In the genomic region with DNA sequence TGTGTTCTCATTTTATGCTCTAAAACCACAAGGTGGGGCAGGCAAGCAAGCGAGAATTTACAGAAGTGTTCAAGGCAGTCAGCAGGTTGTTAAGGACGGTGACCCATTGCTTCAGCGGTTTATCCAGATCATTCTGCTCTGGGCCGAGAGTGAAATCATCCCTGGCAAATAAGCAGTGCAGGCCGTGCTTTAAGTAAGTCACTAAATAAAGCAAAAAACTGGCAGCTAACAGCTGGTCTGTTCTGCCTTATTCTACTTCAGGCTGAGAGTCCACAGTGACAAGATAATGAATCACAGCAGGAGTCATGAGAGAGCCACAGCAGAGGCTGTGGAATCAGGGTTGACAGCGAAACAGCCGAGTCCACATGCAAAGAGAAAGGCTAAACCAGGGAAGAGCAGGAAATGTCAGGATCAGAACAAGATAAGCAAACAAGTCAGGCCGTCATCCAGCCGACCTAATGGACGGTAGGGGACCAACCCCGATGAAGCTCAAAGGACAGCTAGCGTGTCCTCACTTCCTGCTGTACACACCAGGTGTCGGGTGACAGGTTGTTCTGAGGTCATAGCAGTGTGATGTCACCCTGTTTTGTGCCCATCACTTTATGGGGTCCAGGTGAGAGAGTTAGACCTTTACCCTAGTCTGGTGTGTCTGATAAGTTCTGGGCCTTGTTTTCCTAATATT, we compare ENCODE assay signal across 12 mouse cellular contexts. TPM values are rescaled to one million over a fixed set of nuclear protein-coding genes. Genes with fewer than 3 reads are reported as not detected.
A peak's percentile ranks its signal among the peaks of the same experiment; 100 is the strongest.
DNase-seq lines count a peak whose midpoint lies in the region; ATAC-seq lines count a peak whose summit lies in the region.
"Had no signal": no experiment of that assay in that cellular context is flagged by ENCODE, and none has a peak within 500 bp of the region (broad histone marks: within the 10 kb centered on the region; RNA-seq: fewer than 3 reads in every experiment).

No protein-coding gene starts in this region.

- peak; percentile 61 for ATAC-seq in hindbrain, embryonic 16.5 days
- no peak for ATAC-seq in hindbrain, embryonic 13.5 days (ENCODE audit: low FRiP score)
- peak; percentile 58 for ATAC-seq in liver, embryonic 16.5 days (ENCODE audit: low read depth)

- H3K27ac ChIP-seq in hindbrain, embryonic 16.5 days (ENCODE audit: low read depth, low read length): no peak overlapping the region
- H3K27ac ChIP-seq in hindbrain, embryonic 13.5 days: no peak overlapping the region
- no peak overlapping the region for H3K27ac ChIP-seq in liver, embryonic 16.5 days (ENCODE audit: low read length)

- no peak overlapping the region for H3K4me2 ChIP-seq in hindbrain, embryonic 16.5 days (ENCODE audit: low read length)
- H3K4me2 ChIP-seq in hindbrain, embryonic 13.5 days: no peak overlapping the region
- H3K4me2 ChIP-seq in liver, embryonic 16.5 days (ENCODE audit: low read depth, low read length): no peak overlapping the region

- DNase-seq in spleen, postnatal 36 days (ENCODE audit: low spot score in 2 of 2): peak; percentile 19 to 36
- no peak for DNase-seq in spleen, adult 12 weeks (ENCODE audit: low spot score)
- no peak for DNase-seq in thymus, postnatal 25 days
- DNase-seq in testis, postnatal 10 days (ENCODE audit: low spot score): no peak
- no peak for DNase-seq in urinary bladder, adult 18-20 months (ENCODE audit: low spot score in 2 of 2)
- DNase-seq: heart, adult 18-20 months; lung, adult 2 months had no signal

- no peak overlapping the region for H3K4me3 ChIP-seq in hindbrain, embryonic 16.5 days (ENCODE audit: low read length)
- H3K4me3 ChIP-seq in hindbrain, embryonic 13.5 days: no peak overlapping the region
- no peak overlapping the region for H3K4me3 ChIP-seq in liver, embryonic 16.5 days (ENCODE audit: low read depth, low read length)
- H3K4me3 ChIP-seq: erythroblast, embryonic 14.5 days had no signal

- no peaks in the 10 kb centered on the region for H3K9me3 ChIP-seq in hindbrain, embryonic 16.5 days (ENCODE audit: control insufficient read depth, low read length)
- 0 out of 2 replicates have a peak, but pooled peaks cover 3% of the 10 kb centered on the region for H3K9me3 ChIP-seq in hindbrain, embryonic 13.5 days
- no peaks in the 10 kb centered on the region for H3K9me3 ChIP-seq in liver, embryonic 16.5 days (replicated peaks; ENCODE audit: control insufficient read depth, low read length)
- H3K9me3 ChIP-seq: G1E had no signal

- H3K9ac ChIP-seq in hindbrain, embryonic 16.5 days (ENCODE audit: low read depth, low read length): no peak overlapping the region
- H3K9ac ChIP-seq in hindbrain, embryonic 13.5 days: no peak overlapping the region
- H3K9ac ChIP-seq in liver, embryonic 16.5 days (ENCODE audit: low read depth, low read length): no peak overlapping the region

- 48% methylated on average over 13 of the region's 13 CpGs for WGBS in hindbrain, embryonic 16.5 days
- WGBS in hindbrain, embryonic 13.5 days: 50% methylated on average over 13 of the region's 13 CpGs
- 37% methylated on average over 13 of the region's 13 CpGs for WGBS in liver, embryonic 16.5 days (ENCODE audit: insufficient replicate concordance)

- no peaks in the 10 kb centered on the region for H3K36me3 ChIP-seq in hindbrain, embryonic 16.5 days (ENCODE audit: control insufficient read depth, insufficient read depth, low read length)
- H3K36me3 ChIP-seq in hindbrain, embryonic 13.5 days: no peaks in the 10 kb centered on the region
- H3K36me3 ChIP-seq in liver, embryonic 16.5 days (ENCODE audit: control insufficient read depth, insufficient read depth): no peaks in the 10 kb centered on the region
- H3K36me3 ChIP-seq: G1E had no signal

- H3K4me1 ChIP-seq in hindbrain, embryonic 16.5 days (ENCODE audit: control insufficient read depth, insufficient read depth, low read depth, low read length): no peaks in the 10 kb centered on the region
- peaks cover 6% of the 10 kb centered on the region; the same call in 1 of the 2 replicates for H3K4me1 ChIP-seq in hindbrain, embryonic 13.5 days (replicated peaks)
- H3K4me1 ChIP-seq in liver, embryonic 16.5 days (ENCODE audit: control insufficient read depth, low read depth, low read length): peaks cover 4% of the 10 kb centered on the region

- H3K27me3 ChIP-seq in hindbrain, embryonic 16.5 days (replicated peaks; ENCODE audit: control insufficient read depth, insufficient read depth, low read length): no peaks in the 10 kb centered on the region
- H3K27me3 ChIP-seq in hindbrain, embryonic 13.5 days: no peaks in the 10 kb centered on the region
- H3K27me3 ChIP-seq in liver, embryonic 16.5 days (ENCODE audit: control insufficient read depth, insufficient read depth, low read depth, low read length): no peaks in the 10 kb centered on the region

RNA-seq across cellular contexts. Expression of a gene that starts 4.9 kb away (rescaled TPM):
- not detected in 2 replicates for polyA plus RNA-seq in hindbrain, embryonic 16.5 days (2015; fragmentation: Nextera tagmentation; extraction: Ambion mirVana)
- polyA plus RNA-seq in hindbrain, embryonic 13.5 days (2015; fragmentation: Nextera tagmentation; extraction: Ambion mirVana): not detected in 2 replicates
- polyA plus RNA-seq in liver, embryonic 16.5 days (2015; fragmentation: Nextera tagmentation; extraction: Ambion mirVana): 0.99 and 1.4 TPM in 2 replicates
- polyA plus RNA-seq: erythroblast, embryonic 14.5 days had no signal

RNA-seq across cellular contexts. Expression of a gene that starts 44.5 kb away (rescaled TPM):
- polyA plus RNA-seq in hindbrain, embryonic 16.5 days (2015; fragmentation: Nextera tagmentation; extraction: Ambion mirVana): 11.5 and 11.7 TPM in 2 replicates
- 10.0 and 12.0 TPM in 2 replicates for polyA plus RNA-seq in hindbrain, embryonic 13.5 days (2015; fragmentation: Nextera tagmentation; extraction: Ambion mirVana)
- polyA plus RNA-seq in liver, embryonic 16.5 days (2015; fragmentation: Nextera tagmentation; extraction: Ambion mirVana): 2.1 and 2.6 TPM in 2 replicates

Comparison
In these comparisons a context has a peak if more than half of its experiments do, and no peak if none do; other contexts are left out.
1. DNase-seq: peak in spleen, postnatal 36 days (2 of 2); none in spleen, adult 12 weeks (single experiment), thymus, postnatal 25 days (single experiment), testis, postnatal 10 days (single experiment) and urinary bladder, adult 18-20 months (0 of 2).